Mouse (Mus musculus) adrenal gland, adult (tissue): ENCODE data around the gene Tmprss6.

Source experiments
- DNase-seq, 2 experiments: peaks; one replicate each; pipeline ENCODE4 v3.0.0; 2022 to 2023; ENCODE audit warnings: low spot score in 1 of 2; ENCODE audit not compliant: inconsistent age in 2 of 2

Tmprss6 gene

GRCm38 (mm10) chr15:78422046-78422956 is 46.1 kb downstream of the Tmprss6 start:
- DNase-seq: peak; percentile 82 to 94

- DNase-seq: no peak
Measured at GRCm38 (mm10) chr15:78420395-78420794, 48.0 kb downstream of the Tmprss6 start.

- DNase-seq: peak in 1 of 2 experiments; percentile 66
Measured at GRCm38 (mm10) chr15:78416937-78417336, 51.5 kb downstream of the Tmprss6 start.

GRCm38 (mm10) chr15:78414157-78414556 is 54.3 kb downstream of the Tmprss6 start:
- DNase-seq: no peak

- DNase-seq: no peak
Measured at GRCm38 (mm10) chr15:78413719-78414117, 54.7 kb downstream of the Tmprss6 start.

GRCm38 (mm10) chr15:78413083-78413718 is 55.2 kb downstream of the Tmprss6 start:
- no peak for DNase-seq

GRCm38 (mm10) chr15:78409570-78410052 is 58.8 kb downstream of the Tmprss6 start:
- DNase-seq: no peak

- peak; percentile 93 to 98 for DNase-seq
Measured at GRCm38 (mm10) chr15:78406293-78406934, 62.0 kb downstream of the Tmprss6 start, which contains the start of gene Mpst. Gene Mpst, plus strand, starts transcription at chr15:78406416.

GRCm38 (mm10) chr15:78405517-78406211 is 62.8 kb downstream of the Tmprss6 start, which contains the start of gene Tst:
Gene Tst, minus strand, starts transcription at chr15:78405907.
- DNase-seq: peak; percentile 97 to 98

GRCm38 (mm10) chr15:78405098-78405497 is 63.3 kb downstream of the Tmprss6 start:
- DNase-seq: no peak

GRCm38 (mm10) chr15:78403896-78404295 is 64.5 kb downstream of the Tmprss6 start:
- peak; percentile 95 to 97 for DNase-seq

- peak; percentile 89 to 92 for DNase-seq
Measured at GRCm38 (mm10) chr15:78403301-78403741, 65.1 kb downstream of the Tmprss6 start.

GRCm38 (mm10) chr15:78402423-78402822 is 66.0 kb downstream of the Tmprss6 start:
- peak; percentile 81 to 92 for DNase-seq

- DNase-seq: peak; percentile 90 to 95
Measured at GRCm38 (mm10) chr15:78401921-78402320, 66.5 kb downstream of the Tmprss6 start.

GRCm38 (mm10) chr15:78401345-78401744 is 67.1 kb downstream of the Tmprss6 start:
- DNase-seq: peak in 1 of 2 experiments; percentile 65

- DNase-seq: no peak
Measured at GRCm38 (mm10) chr15:78395478-78395962, 72.9 kb downstream of the Tmprss6 start, which contains the start of gene Tex33. Gene Tex33, minus strand, starts transcription at chr15:78395912.

GRCm38 (mm10) chr15:78390855-78391254 is 77.6 kb downstream of the Tmprss6 start:
- no peak for DNase-seq
